Mouse (Mus musculus) left cerebral cortex, adult 11 months (tissue): ENCODE results near the gene Casz1.

Experiments used
- DNase-seq: peaks from one replicate; pipeline ENCODE4 v3.0.0; 2022; ENCODE audit warnings: low spot score

The Casz1 gene

GRCm38 (mm10) chr4:148846724-148847123 is 42.5 kb downstream of the Casz1 start:
- no peak for DNase-seq

GRCm38 (mm10) chr4:148847636-148848035 is 43.4 kb downstream of the Casz1 start:
- no peak for DNase-seq

GRCm38 (mm10) chr4:148849437-148849836 is 45.2 kb downstream of the Casz1 start:
- DNase-seq = no peak

- DNase-seq = no peak
Measured at GRCm38 (mm10) chr4:148853057-148853456, 48.8 kb downstream of the Casz1 start.

GRCm38 (mm10) chr4:148854093-148854492 is 49.9 kb downstream of the Casz1 start:
- DNase-seq = no peak

- no peak for DNase-seq
Measured at GRCm38 (mm10) chr4:148855527-148855926, 51.3 kb downstream of the Casz1 start.

GRCm38 (mm10) chr4:148856216-148856615 is 52.0 kb downstream of the Casz1 start:
- DNase-seq = no peak

- no peak for DNase-seq
Measured at GRCm38 (mm10) chr4:148857398-148858084, 53.3 kb downstream of the Casz1 start.

GRCm38 (mm10) chr4:148858194-148858593 is 54.0 kb downstream of the Casz1 start:
- no peak for DNase-seq

- DNase-seq = no peak
Measured at GRCm38 (mm10) chr4:148859415-148859814, 55.2 kb downstream of the Casz1 start.

GRCm38 (mm10) chr4:148859906-148860491 is 55.8 kb downstream of the Casz1 start:
- no peak for DNase-seq

GRCm38 (mm10) chr4:148860636-148861035 is 56.4 kb downstream of the Casz1 start:
- DNase-seq = no peak

- DNase-seq = no peak
Measured at GRCm38 (mm10) chr4:148866812-148867470, 62.7 kb downstream of the Casz1 start.

- DNase-seq = no peak
Measured at GRCm38 (mm10) chr4:148867721-148868397, 63.6 kb downstream of the Casz1 start.

- no peak for DNase-seq
Measured at GRCm38 (mm10) chr4:148869566-148869965, 65.3 kb downstream of the Casz1 start.

GRCm38 (mm10) chr4:148870496-148870895 is 66.3 kb downstream of the Casz1 start:
- no peak for DNase-seq

- no peak for DNase-seq
Measured at GRCm38 (mm10) chr4:148871751-148872334, 67.6 kb downstream of the Casz1 start.

- DNase-seq = no peak
Measured at GRCm38 (mm10) chr4:148872372-148872771, 68.1 kb downstream of the Casz1 start.

- no peak for DNase-seq
Measured at GRCm38 (mm10) chr4:148872783-148873182, 68.6 kb downstream of the Casz1 start.

- DNase-seq = no peak
Measured at GRCm38 (mm10) chr4:148876166-148876565, 71.9 kb downstream of the Casz1 start.

- DNase-seq = no peak
Measured at GRCm38 (mm10) chr4:148876867-148877266, 72.6 kb downstream of the Casz1 start.
